Mouse (Mus musculus) forebrain, embryonic 15.5 days (tissue): Measurements from ENCODE around the gene Nudc. TPM values are rescaled to one million over a fixed set of nuclear protein-coding genes. Genes with fewer than 3 reads are reported as not detected.

Experiments
- ATAC-seq: fragments of 200-750 bp; cut with Nextera tagmentation; replicated peaks from 2 replicates; pipeline ENCODE4 v1.8.0; 2017; ENCODE audit warnings: mild to moderate bottlenecking, moderate TSS enrichment, moderate library complexity
- H3K27ac ChIP-seq: fragments of 300-500 bp; sonication (generic); replicated peaks from 2 replicates; pipeline ENCODE4 v1.5.1; 2015; ENCODE audit warnings: mild to moderate bottlenecking, inconsistent platforms
- H3K27me3 ChIP-seq: fragments of 300-500 bp; sonication (generic); 2 replicates; pipeline ENCODE4 v1.6.1; 2015; ENCODE audit warnings: inconsistent platforms
- H3K36me3 ChIP-seq: fragments of 300-500 bp; sonication (generic); 2 replicates; pipeline ENCODE4 v1.6.1; 2015; ENCODE audit warnings: mild to moderate bottlenecking, inconsistent platforms
- H3K4me1 ChIP-seq: fragments of 300-500 bp; sonication (generic); 2 replicates; pipeline ENCODE4 v1.6.1; 2015; ENCODE audit warnings: inconsistent platforms
- H3K4me2 ChIP-seq: fragments of 300-500 bp; sonication (generic); replicated peaks from 2 replicates; pipeline ENCODE4 v1.6.1; 2015; ENCODE audit warnings: mild to moderate bottlenecking, inconsistent platforms
- H3K4me3 ChIP-seq: fragments of 300-500 bp; sonication (generic); 2 replicates; pipeline ENCODE4 v1.5.1; 2015; ENCODE audit warnings: mild to moderate bottlenecking, inconsistent platforms
- H3K9ac ChIP-seq: fragments of 300-500 bp; sonication (generic); replicated peaks from 2 replicates; pipeline ENCODE4 v1.6.1; 2015; ENCODE audit warnings: mild to moderate bottlenecking, inconsistent platforms
- H3K9me3 ChIP-seq: fragments of 300-500 bp; sonication (generic); 2 replicates; pipeline ENCODE4 v1.6.1; 2016; ENCODE audit warnings: inconsistent platforms
- WGBS: fragments of 180-500 bp; shearing (Covaris S2); methylation state at CpG from one replicate; pipeline ENCODE4 v1.1.7; 2015; ENCODE audit warnings: mixed read lengths; 5-methylcytosine and 5-hydroxymethylcytosine counted together
- microRNA-seq: library from miRNA; unstranded; fragments of <30 nt; microRNA quantifications from one replicate; pipeline ENCODE4, GENCODE M21; 2016
- polyA plus RNA-seq: library from polyadenylated mRNA; unstranded; fragments of >200 nt; fragmentation: Nextera tagmentation; extraction: Ambion mirVana; gene quantifications from 2 replicates; pipeline ENCODE4 v1.2.1, GENCODE M21; 2015

The Nudc gene
- polyA plus RNA-seq, 1 experiment from 2014 or later = 276 TPM

GRCm38 (mm10) chr4:133485691-133486425 lies 59.9 kb downstream of the Nudc start:
- Histone ChIP-seq H3K27ac (no peak overlapping the region), H3K4me1 (peaks cover 6% of the 10 kb centered on the region; the same call in 1 of the 2 replicates), H3K4me2 (no peak overlapping the region), H3K9me3 (no peaks in the 10 kb centered on the region), H3K9ac (no peak overlapping the region), H3K36me3 (no peaks in the 10 kb centered on the region), H3K27me3 (peaks cover 26% of the 10 kb centered on the region), H3K4me3 (no peak overlapping the region)
- WGBS = 92% methylated on average over 28 of the region's 28 CpGs
- no peak for ATAC-seq

GRCm38 (mm10) chr4:133484266-133485025 lies 61.4 kb downstream of the Nudc start:
- WGBS = 12% methylated on average over 22 of the region's 22 CpGs
- Histone ChIP-seq H3K9me3 (no peaks in the 10 kb centered on the region), H3K4me2 (no peak overlapping the region), H3K4me1 (peaks cover 16% of the 10 kb centered on the region), H3K27ac (no peak overlapping the region), H3K4me3 (no peak overlapping the region), H3K27me3 (peaks cover 37% of the 10 kb centered on the region), H3K9ac (no peak overlapping the region), H3K36me3 (no peaks in the 10 kb centered on the region)
- ATAC-seq = no peak

Small RNAs within 50 kb of the gene (microRNA-seq; reads per million reads assigned to microRNA genes)
- gene Gm23158 = not detected

Other genes with a start within 250 kb of the Nudc start
- gene Wdtc1, start 192.5 kb downstream of the Nudc start, polyA plus RNA-seq = 16.2 and 18.1 TPM in 2 replicates
- gene Slc9a1, start 176.3 kb downstream of the Nudc start, polyA plus RNA-seq = 6.5 and 6.7 TPM in 2 replicates
- gene Tent5b, start 65.9 kb downstream of the Nudc start, polyA plus RNA-seq = 0.11 and 0.13 TPM in 2 replicates
- gene Trnp1, start 47.4 kb downstream of the Nudc start, polyA plus RNA-seq = 7.9 and 9.0 TPM in 2 replicates
- 0.18 and 0.41 TPM in 2 replicates for gene Kdf1, start 27.0 kb downstream of the Nudc start, polyA plus RNA-seq
- gene Nr0b2, start 7.4 kb upstream of the Nudc start, polyA plus RNA-seq = not detected in 2 replicates
- 7.9 and 9.0 TPM in 2 replicates for gene Gpatch3, start 28.7 kb upstream of the Nudc start, polyA plus RNA-seq
- 24.0 and 25.7 TPM in 2 replicates for gene Gpn2, start 38.4 kb upstream of the Nudc start, polyA plus RNA-seq
- 0.97 and 1.1 TPM in 2 replicates for gene Sfn, start 56.2 kb upstream of the Nudc start, polyA plus RNA-seq
- gene Zdhhc18, start 104.2 kb upstream of the Nudc start, polyA plus RNA-seq = 4.9 and 6.3 TPM in 2 replicates
- gene Pigv, start 126.7 kb upstream of the Nudc start, polyA plus RNA-seq = 16.5 and 16.9 TPM in 2 replicates
- gene Arid1a, start 210.8 kb upstream of the Nudc start, polyA plus RNA-seq = 40.1 and 40.9 TPM in 2 replicates